Mouse (Mus musculus) lung, adult 2 months (tissue): Measurements from ENCODE around the gene Cdk14. TPM values are rescaled to one million over a fixed set of nuclear protein-coding genes. Genes with fewer than 3 reads are reported as not detected.

ENCODE experiments used
- DNase-seq: peaks from one replicate; pipeline ENCODE4 v3.0.0; 2022
- H3K4me1 ChIP-seq: fragments of 200-500 bp; 2 replicates; pipeline ENCODE4 v1.6.1; 2011; ENCODE audit warnings: low read length; ENCODE audit not compliant: control insufficient read depth, insufficient read depth
- H3K4me3 ChIP-seq: fragments of 200-500 bp; replicated peaks from 2 replicates; pipeline ENCODE3; 2011; ENCODE audit warnings: low read depth, mild to moderate bottlenecking, control low read depth, low read length; ENCODE audit errors: extremely low read depth
- CTCF ChIP-seq: fragments of 200-500 bp; IDR thresholded peaks from 2 replicates; pipeline ENCODE4 v1.5.1; 2011; ENCODE audit warnings: mild to moderate bottlenecking, low read length, control low read depth; ENCODE audit not compliant: insufficient read depth
- POLR2A ChIP-seq: fragments of 200-500 bp; IDR thresholded peaks from 2 replicates; pipeline ENCODE4 v1.6.1; 2011; ENCODE audit warnings: low read depth, mild to moderate bottlenecking, control low read depth, low read length, borderline replicate concordance; ENCODE audit errors: extremely low read depth
- WGBS: fragments of 180-500 bp; shearing (Covaris S2); methylation state at CpG from one replicate; pipeline ENCODE4 v1.1.7; 2018; 5-methylcytosine and 5-hydroxymethylcytosine counted together
- polyA plus RNA-seq: library from polyadenylated mRNA; depleted of rRNA; stranded (reverse); fragments of >200 nt; gene quantifications from 2 replicates; pipeline ENCODE4 v1.2.3, GENCODE M21; 2012

The Cdk14 gene
- polyA plus RNA-seq, 1 experiment = 19.0 TPM

DNA sequence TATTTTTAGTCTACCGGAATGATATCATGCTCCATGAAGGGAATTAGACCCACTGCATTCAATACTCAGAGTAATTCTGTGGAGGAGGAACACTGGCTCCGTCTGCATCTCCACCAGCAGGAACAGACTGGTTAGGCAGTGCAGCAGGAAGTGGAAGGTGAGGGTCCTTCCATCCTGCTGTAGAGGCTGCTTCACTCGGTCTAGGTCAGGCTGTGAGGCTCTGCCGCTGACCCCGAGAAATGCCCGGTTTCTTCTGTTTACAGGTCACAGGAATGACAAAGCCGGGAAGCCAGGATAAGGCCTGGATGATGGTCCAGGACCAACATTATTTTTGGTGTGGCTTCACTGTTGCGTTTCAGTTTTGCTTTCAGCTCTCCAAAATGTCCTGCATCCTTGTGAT is 553.2 kb downstream of the Cdk14 start:
- Histone ChIP-seq H3K4me1 (no peaks in the 10 kb centered on the region), H3K4me3 (no peak overlapping the region)
- TF ChIP-seq CTCF (no peak), POLR2A (no peak)
- 79% methylated on average over 8 of the region's 8 CpGs for WGBS
- DNase-seq = no peak

DNA sequence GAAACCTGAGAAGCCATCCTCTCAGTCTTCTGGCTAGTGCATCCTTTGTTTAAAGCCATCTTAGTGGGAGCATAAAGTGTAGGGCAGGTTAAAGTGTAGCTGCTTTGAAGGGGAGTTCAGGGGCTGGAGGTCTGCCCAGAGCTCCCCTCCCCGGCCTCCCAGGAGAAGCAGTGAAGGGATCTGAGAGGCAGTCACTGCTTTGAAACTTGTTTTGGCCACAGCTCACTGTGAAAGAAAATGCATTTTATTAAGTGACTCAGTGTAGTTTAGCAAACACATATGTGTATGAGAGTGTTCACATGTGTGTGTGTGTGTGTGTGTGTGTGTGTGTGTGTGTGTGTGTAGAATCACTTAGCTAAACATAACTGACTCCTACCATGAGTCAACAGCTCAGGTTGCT is 554.0 kb downstream of the Cdk14 start:
- H3K4me1 ChIP-seq = no peaks in the 10 kb centered on the region
- WGBS = 86% methylated on average over 1 of the region's 1 CpGs
- no peak for TF ChIP-seq POLR2A
- no peak for TF ChIP-seq CTCF
- H3K4me3 ChIP-seq = no peak overlapping the region
- DNase-seq = no peak

DNA sequence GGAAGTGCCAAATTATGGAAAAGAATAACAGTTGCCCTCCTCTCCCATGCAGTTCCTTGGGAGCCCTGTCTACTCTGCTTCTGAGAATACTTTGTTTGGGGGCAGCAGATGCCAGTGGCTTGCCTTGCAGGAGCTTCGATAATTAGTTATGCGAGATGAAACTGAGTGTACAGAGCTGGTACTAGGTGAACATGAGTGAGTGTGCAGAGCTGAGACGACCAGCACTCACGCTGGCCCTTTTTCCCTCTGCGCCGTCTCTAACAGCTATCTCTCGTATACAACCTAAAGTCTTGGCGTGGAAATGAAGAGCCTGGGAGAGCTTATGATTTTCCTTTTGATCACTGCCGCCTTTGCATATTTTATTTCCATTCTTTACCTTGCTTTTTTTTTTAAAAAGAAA is 558.5 kb downstream of the Cdk14 start:
- no peak for TF ChIP-seq CTCF
- TF ChIP-seq POLR2A = no peak
- no peak for DNase-seq
- no peaks in the 10 kb centered on the region for H3K4me1 ChIP-seq
- WGBS = 88% methylated on average over 9 of the region's 9 CpGs
- H3K4me3 ChIP-seq = no peak overlapping the region

DNA sequence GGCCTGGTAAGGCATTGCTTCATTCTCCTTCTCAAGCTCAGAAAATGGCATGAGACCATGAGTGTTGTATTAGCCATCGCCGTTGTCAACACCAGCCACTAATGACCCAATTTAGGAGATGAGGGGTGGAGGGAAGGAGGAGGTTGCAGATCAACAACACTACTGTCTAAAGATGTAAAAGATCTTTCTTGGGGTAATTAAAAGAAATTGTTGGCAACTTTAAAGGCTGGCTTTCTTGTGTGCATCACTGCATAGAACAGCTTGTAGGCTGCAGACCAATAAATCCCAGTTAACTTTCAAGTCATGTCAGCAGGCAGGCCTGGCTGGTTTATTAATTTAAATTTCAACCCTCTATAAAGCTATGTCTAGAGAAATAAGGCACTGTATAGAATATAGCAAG is 559.0 kb downstream of the Cdk14 start:
- DNase-seq = no peak
- Histone ChIP-seq H3K4me3 (no peak overlapping the region), H3K4me1 (no peaks in the 10 kb centered on the region)
- TF ChIP-seq CTCF (no peak), POLR2A (no peak)
- 86% methylated on average over 2 of the region's 2 CpGs for WGBS

DNA sequence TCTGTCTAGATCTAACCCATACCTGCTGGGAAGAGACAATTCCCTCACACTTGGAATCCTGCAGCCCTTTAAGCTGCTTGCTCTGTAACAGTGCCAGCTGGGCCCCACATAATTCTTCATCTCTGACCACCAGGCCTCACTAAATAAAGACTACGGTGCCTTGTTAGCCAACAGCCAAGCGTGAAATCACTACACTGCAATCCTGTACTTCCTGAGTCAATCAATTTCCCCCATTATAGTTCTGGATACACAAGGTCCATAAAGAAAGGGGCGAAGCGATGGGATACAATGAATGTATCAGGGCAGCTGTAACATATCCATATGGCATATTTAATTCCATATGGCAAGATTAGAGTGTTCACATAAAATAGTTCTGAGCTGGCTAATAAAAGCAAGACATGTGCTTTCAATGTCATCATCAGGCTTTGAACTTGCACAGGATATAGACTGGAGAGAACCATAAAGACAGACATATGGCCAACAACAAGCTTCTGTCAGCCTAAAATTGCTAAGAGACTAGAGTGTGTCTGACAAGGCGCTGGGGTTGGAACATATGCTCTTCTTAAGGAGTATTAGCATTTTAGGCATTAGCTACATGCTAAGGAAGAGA is 562.0 kb downstream of the Cdk14 start:
- Histone ChIP-seq H3K4me3 (no peak overlapping the region), H3K4me1 (no peaks in the 10 kb centered on the region; the same call in 1 of the 2 replicates)
- no peak for TF ChIP-seq CTCF
- no peak for TF ChIP-seq POLR2A
- no peak for DNase-seq
- WGBS = 81% methylated on average over 5 of the region's 5 CpGs

DNA sequence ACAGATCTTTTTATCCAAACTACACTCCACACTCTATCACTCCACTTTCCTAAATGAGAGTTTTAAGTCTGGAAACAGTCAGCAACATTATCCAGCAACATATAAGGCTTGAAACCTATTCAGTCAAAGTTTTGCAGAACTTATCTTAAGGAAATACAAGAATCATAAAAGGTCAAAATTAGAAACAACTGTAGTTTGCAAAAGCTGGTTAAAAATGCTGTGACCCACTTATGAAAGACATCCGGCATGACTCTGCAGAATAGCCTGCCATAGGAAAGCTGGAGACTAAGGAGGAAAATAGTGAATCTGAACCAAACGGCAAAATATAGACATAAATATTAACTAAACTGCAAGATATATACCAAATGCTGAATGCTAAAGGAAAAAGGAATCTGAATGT is 566.6 kb downstream of the Cdk14 start:
- Histone ChIP-seq H3K4me1 (peaks cover 10% of the 10 kb centered on the region), H3K4me3 (no peak overlapping the region)
- TF ChIP-seq CTCF (no peak), POLR2A (no peak)
- DNase-seq = no peak
- WGBS = 74% methylated on average over 2 of the region's 2 CpGs

DNA sequence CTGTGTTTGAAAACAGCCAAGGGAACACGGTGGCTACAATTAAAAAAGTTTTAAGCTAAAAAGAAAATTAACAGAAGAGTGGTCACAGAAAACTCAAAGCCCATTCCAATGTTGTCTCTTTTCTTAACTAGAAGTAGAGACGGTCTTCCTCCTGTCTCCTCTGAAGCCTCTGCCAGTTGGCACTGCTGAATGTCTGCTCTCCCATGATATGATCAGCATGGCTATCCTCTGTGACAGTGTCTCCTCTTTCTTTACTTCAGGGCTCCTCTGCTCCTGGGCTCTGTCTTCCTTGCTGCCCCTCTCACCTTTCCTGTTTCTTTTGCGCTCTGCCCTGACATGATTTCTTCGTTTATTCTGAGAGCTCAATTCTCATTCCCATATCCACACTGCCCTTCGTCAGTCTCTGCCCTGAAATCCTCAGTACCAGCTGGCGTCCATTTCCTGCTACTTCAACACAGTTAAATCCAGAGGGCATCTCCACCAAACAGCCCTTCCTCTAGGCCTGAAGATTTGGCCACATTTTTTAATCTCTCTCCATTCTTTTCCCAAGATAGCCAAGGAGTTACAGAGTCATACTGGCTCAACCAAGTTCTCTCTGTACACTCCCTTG is 567.3 kb downstream of the Cdk14 start:
- Histone ChIP-seq H3K4me1 (peaks cover 10% of the 10 kb centered on the region), H3K4me3 (no peak overlapping the region)
- DNase-seq = no peak
- WGBS = 57% methylated on average over 6 of the region's 6 CpGs
- TF ChIP-seq POLR2A (no peak), CTCF (no peak)

DNA sequence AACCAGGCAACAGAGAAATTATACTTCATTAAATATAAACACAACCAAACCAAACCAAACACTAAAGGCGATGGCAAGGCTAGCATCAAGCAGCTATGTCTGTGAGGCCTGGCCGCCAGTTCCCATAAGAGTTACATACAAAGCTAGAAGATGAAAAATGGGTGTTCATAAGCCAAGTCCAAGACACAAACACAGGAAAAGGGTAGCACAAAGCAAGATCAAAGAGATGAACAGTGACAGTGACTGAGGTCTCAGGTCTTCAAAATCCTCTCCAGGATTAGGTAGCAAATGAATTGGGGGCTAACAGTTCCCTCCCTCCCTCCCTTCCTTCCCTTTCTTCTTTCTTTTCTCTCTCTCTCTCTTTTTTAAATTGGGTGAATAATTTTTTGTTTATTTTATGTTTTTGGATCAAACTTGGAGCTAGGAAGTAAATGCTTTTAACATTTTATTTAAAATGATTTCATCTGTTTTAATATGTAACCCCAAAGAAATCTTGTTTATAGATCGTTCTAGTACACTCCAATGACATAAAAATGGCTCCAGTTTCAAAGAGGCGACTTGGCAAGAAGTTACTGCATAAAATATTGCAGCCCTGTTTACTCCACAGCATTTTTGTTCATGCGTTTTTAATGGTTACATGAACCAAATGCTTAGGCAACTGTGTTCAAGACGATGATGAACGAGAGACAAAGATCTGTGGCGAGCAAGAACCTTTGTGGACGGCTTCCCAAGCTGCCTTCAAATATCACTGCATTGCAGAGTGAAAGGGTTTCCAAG is 568.0 kb downstream of the Cdk14 start:
- H3K4me1 ChIP-seq = peaks cover 10% of the 10 kb centered on the region
- no peak for DNase-seq
- no peak overlapping the region for H3K4me3 ChIP-seq
- 62% methylated on average over 9 of the region's 9 CpGs for WGBS
- no peak for TF ChIP-seq CTCF
- no peak for TF ChIP-seq POLR2A

DNA sequence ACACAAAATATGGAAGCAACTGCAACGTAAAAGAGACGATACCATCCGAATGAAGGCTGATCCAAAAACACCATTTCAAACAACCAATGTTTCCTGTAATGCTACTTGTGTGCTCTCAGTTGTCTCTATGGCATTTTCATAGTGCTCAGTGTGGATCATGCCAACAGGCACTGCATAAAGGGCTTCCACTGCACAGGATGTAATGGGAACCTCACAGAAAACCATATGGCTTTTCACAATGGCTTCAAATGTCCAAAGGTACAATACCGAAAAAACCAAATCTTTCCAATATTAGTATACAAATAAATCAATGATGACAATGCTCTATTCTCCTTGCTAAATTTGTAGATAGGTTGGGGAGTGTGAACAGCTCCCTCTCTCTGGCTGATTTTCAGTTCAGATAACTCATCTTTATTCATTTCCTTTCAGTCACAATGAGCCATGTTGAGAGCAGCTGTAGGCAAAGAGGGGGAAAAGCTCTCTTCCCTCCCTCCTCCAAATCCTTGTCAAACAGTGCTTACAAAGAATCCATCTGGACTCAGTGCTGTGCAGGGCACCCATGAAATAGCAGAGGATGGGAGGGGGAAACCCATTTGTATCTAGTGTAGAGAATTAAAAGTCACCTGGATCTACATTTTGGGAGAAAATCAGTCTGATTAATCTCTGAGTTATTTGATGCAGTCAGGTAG is 568.7 kb downstream of the Cdk14 start:
- DNase-seq = no peak
- TF ChIP-seq POLR2A (no peak), CTCF (no peak)
- Histone ChIP-seq H3K4me1 (peaks cover 10% of the 10 kb centered on the region), H3K4me3 (no peak overlapping the region)
- 87% methylated on average over 4 of the region's 4 CpGs for WGBS

DNA sequence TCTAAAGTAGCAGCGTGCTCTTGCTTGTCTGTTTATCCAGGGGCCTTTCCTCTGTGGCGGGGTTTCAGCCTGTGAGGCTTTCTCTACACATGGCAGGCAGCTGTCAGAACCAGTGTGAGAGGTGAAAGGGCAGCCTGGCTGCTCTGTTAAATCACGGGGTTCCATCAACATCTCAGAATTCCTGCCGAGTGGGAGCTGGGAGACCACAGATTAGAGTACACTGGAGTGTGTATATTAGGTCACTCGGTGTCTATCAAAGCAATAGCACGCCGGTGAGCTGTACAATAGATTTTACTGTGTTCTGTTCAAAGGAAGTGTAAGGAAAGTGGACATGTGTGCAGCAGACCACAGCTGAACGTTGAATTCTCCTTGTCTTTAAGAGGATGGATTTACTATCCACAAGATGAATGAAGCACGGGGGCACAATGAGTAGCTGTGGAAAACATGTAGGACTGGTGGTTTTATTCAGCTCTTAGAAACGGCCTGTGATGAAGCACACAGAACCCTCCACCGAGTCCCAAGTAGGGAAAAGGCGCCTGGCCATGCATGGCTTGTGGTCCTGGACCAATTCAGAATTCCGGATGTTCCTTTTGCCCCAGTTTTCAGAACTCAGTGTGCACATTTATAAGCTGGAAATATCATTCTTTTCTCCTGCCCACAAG is 585.2 kb downstream of the Cdk14 start:
- no peak for TF ChIP-seq CTCF
- TF ChIP-seq POLR2A = no peak
- Histone ChIP-seq H3K4me1 (no peaks in the 10 kb centered on the region), H3K4me3 (no peak overlapping the region)
- no peak for DNase-seq
- 30% methylated on average over 13 of the region's 13 CpGs for WGBS
